Mouse (Mus musculus) forebrain, embryonic 15.5 days (tissue): Measurements from ENCODE around the gene Trim7. TPM values are rescaled to one million over a fixed set of nuclear protein-coding genes. Genes with fewer than 3 reads are reported as not detected.
"Not testable (repeated sequence)": the region's sequence is repeated elsewhere in the genome, so short reads cannot be mapped to it uniquely, and the experiment has no call there.

ENCODE experiments used
- ATAC-seq: fragments of 200-750 bp; cut with Nextera tagmentation; replicated peaks from 2 replicates; pipeline ENCODE4 v1.8.0; 2017; ENCODE audit warnings: mild to moderate bottlenecking, moderate TSS enrichment, moderate library complexity
- H3K27ac ChIP-seq: fragments of 300-500 bp; sonication (generic); replicated peaks from 2 replicates; pipeline ENCODE4 v1.5.1; 2015; ENCODE audit warnings: mild to moderate bottlenecking, inconsistent platforms
- H3K27me3 ChIP-seq: fragments of 300-500 bp; sonication (generic); 2 replicates; pipeline ENCODE4 v1.6.1; 2015; ENCODE audit warnings: inconsistent platforms
- H3K36me3 ChIP-seq: fragments of 300-500 bp; sonication (generic); 2 replicates; pipeline ENCODE4 v1.6.1; 2015; ENCODE audit warnings: mild to moderate bottlenecking, inconsistent platforms
- H3K4me1 ChIP-seq: fragments of 300-500 bp; sonication (generic); 2 replicates; pipeline ENCODE4 v1.6.1; 2015; ENCODE audit warnings: inconsistent platforms
- H3K4me2 ChIP-seq: fragments of 300-500 bp; sonication (generic); replicated peaks from 2 replicates; pipeline ENCODE4 v1.6.1; 2015; ENCODE audit warnings: mild to moderate bottlenecking, inconsistent platforms
- H3K4me3 ChIP-seq: fragments of 300-500 bp; sonication (generic); 2 replicates; pipeline ENCODE4 v1.5.1; 2015; ENCODE audit warnings: mild to moderate bottlenecking, inconsistent platforms
- H3K9ac ChIP-seq: fragments of 300-500 bp; sonication (generic); replicated peaks from 2 replicates; pipeline ENCODE4 v1.6.1; 2015; ENCODE audit warnings: mild to moderate bottlenecking, inconsistent platforms
- H3K9me3 ChIP-seq: fragments of 300-500 bp; sonication (generic); 2 replicates; pipeline ENCODE4 v1.6.1; 2016; ENCODE audit warnings: inconsistent platforms
- WGBS: fragments of 180-500 bp; shearing (Covaris S2); methylation state at CpG from one replicate; pipeline ENCODE4 v1.1.7; 2015; ENCODE audit warnings: mixed read lengths; 5-methylcytosine and 5-hydroxymethylcytosine counted together
- polyA plus RNA-seq: library from polyadenylated mRNA; unstranded; fragments of >200 nt; fragmentation: Nextera tagmentation; extraction: Ambion mirVana; gene quantifications from 2 replicates; pipeline ENCODE4 v1.2.1, GENCODE M21; 2015

Gene Trim7
- polyA plus RNA-seq, 1 experiment from 2014 or later, result 1.7 TPM

GRCm38 (mm10) chr11:48845244-48845815, 19.4 kb downstream of the Trim7 start:
- no peaks in the 10 kb centered on the region for H3K4me1 ChIP-seq
- H3K36me3 ChIP-seq, result no peaks in the 10 kb centered on the region
- no peak overlapping the region for H3K27ac ChIP-seq
- H3K27me3 ChIP-seq, result no peaks in the 10 kb centered on the region
- WGBS, result 44% methylated on average over 13 of the region's 13 CpGs
- H3K4me2 ChIP-seq, result no peak overlapping the region
- no peak overlapping the region for H3K9ac ChIP-seq
- H3K4me3 ChIP-seq, result no peak overlapping the region
- ATAC-seq, result no peak
- H3K9me3 ChIP-seq, result no peaks in the 10 kb centered on the region

GRCm38 (mm10) chr11:48846362-48846761, 20.4 kb downstream of the Trim7 start:
- 81% methylated on average over 2 of the region's 2 CpGs for WGBS
- not testable (repeated sequence) for H3K27me3 ChIP-seq, H3K4me1 ChIP-seq, H3K4me2 ChIP-seq, H3K36me3 ChIP-seq, H3K27ac ChIP-seq, ATAC-seq, H3K9ac ChIP-seq, H3K9me3 ChIP-seq, H3K4me3 ChIP-seq

- no peak for ATAC-seq
- no peak overlapping the region for H3K9ac ChIP-seq
- no peaks in the 10 kb centered on the region for H3K27me3 ChIP-seq
- no peak overlapping the region for H3K27ac ChIP-seq
- no peaks in the 10 kb centered on the region for H3K9me3 ChIP-seq
- 71% methylated on average over 5 of the region's 5 CpGs for WGBS
- H3K4me3 ChIP-seq, result no peak overlapping the region
- no peaks in the 10 kb centered on the region for H3K36me3 ChIP-seq
- no peak overlapping the region for H3K4me2 ChIP-seq
- no peaks in the 10 kb centered on the region for H3K4me1 ChIP-seq
Observed at GRCm38 (mm10) chr11:48846881-48847280, 20.9 kb downstream of the Trim7 start.

GRCm38 (mm10) chr11:48850240-48850639, 24.3 kb downstream of the Trim7 start:
- no peak for ATAC-seq
- H3K27me3 ChIP-seq, result no peaks in the 10 kb centered on the region
- no peaks in the 10 kb centered on the region for H3K36me3 ChIP-seq
- no peak overlapping the region for H3K4me3 ChIP-seq
- WGBS, result 50% methylated on average over 2 of the region's 2 CpGs
- H3K9me3 ChIP-seq, result no peaks in the 10 kb centered on the region
- H3K4me2 ChIP-seq, result no peak overlapping the region
- H3K9ac ChIP-seq, result no peak overlapping the region
- H3K4me1 ChIP-seq, result peaks cover 27% of the 10 kb centered on the region
- no peak overlapping the region for H3K27ac ChIP-seq

- 85% methylated on average over 4 of the region's 4 CpGs for WGBS
- H3K4me3 ChIP-seq, result no peak overlapping the region
- no peaks in the 10 kb centered on the region for H3K27me3 ChIP-seq
- no peak overlapping the region for H3K27ac ChIP-seq
- peaks cover 30% of the 10 kb centered on the region for H3K4me1 ChIP-seq
- H3K9ac ChIP-seq, result no peak overlapping the region
- no peak for ATAC-seq
- no peak overlapping the region for H3K4me2 ChIP-seq
- H3K9me3 ChIP-seq, result no peaks in the 10 kb centered on the region
- no peaks in the 10 kb centered on the region for H3K36me3 ChIP-seq
Observed at GRCm38 (mm10) chr11:48851270-48851995, 25.5 kb downstream of the Trim7 start.

GRCm38 (mm10) chr11:48852190-48852589, 26.2 kb downstream of the Trim7 start:
- Histone ChIP-seq H3K9ac (no peak overlapping the region), H3K4me3 (peak overlapping the region; percentile 64), H3K9me3 (no peaks in the 10 kb centered on the region), H3K36me3 (no peaks in the 10 kb centered on the region), H3K27ac (no peak overlapping the region), H3K4me1 (peaks cover 31% of the 10 kb centered on the region), H3K27me3 (no peaks in the 10 kb centered on the region), H3K4me2 (peak overlapping the region; percentile 83; the same call in 1 of the 2 replicates)
- ATAC-seq, result no peak
- 73% methylated on average over 4 of the region's 4 CpGs for WGBS

- peak overlapping the region; percentile 56 for H3K27ac ChIP-seq
Observed at GRCm38 (mm10) chr11:48852624-48853473, 26.9 kb downstream of the Trim7 start.

GRCm38 (mm10) chr11:48853474-48854180, 27.7 kb downstream of the Trim7 start:
- peak overlapping the region; percentile 83 for H3K4me2 ChIP-seq
- ATAC-seq, result peak; percentile 54
- WGBS, result under 1% methylated on average over 31 of the region's 31 CpGs
- H3K4me1 ChIP-seq, result peaks cover 44% of the 10 kb centered on the region
- H3K27ac ChIP-seq, result peak overlapping the region; percentile 56
- H3K27me3 ChIP-seq, result 0 out of 2 replicates have a peak, but pooled peaks cover 4% of the 10 kb centered on the region
- no peaks in the 10 kb centered on the region for H3K36me3 ChIP-seq
- no peaks in the 10 kb centered on the region for H3K9me3 ChIP-seq
- H3K4me3 ChIP-seq, result peak overlapping the region; percentile 64
- H3K9ac ChIP-seq, result peak overlapping the region; percentile 51

More at GRCm38 (mm10) chr11:48852624-48853473, 26.9 kb downstream of the Trim7 start:
- Histone ChIP-seq H3K4me2 (peak overlapping the region; percentile 83), H3K4me1 (peaks cover 36% of the 10 kb centered on the region), H3K9ac (peak overlapping the region; percentile 51), H3K9me3 (no peaks in the 10 kb centered on the region), H3K36me3 (no peaks in the 10 kb centered on the region), H3K4me3 (peak overlapping the region; percentile 64), H3K27me3 (no peaks in the 10 kb centered on the region)
- ATAC-seq, result peak; percentile 24
- WGBS, result 9% methylated on average over 23 of the region's 23 CpGs

GRCm38 (mm10) chr11:48859014-48859413, 33.1 kb downstream of the Trim7 start:
- H3K9me3 ChIP-seq, result no peaks in the 10 kb centered on the region
- H3K27ac ChIP-seq, result no peak overlapping the region
- peaks cover 33% of the 10 kb centered on the region for H3K4me1 ChIP-seq
- H3K9ac ChIP-seq, result peak overlapping the region; percentile 37; the same call in 1 of the 2 replicates
- H3K4me3 ChIP-seq, result peak overlapping the region; percentile 64
- 0 out of 2 replicates have a peak, but pooled peaks cover 8% of the 10 kb centered on the region for H3K27me3 ChIP-seq
- no peaks in the 10 kb centered on the region for H3K36me3 ChIP-seq
- no peak for ATAC-seq
- H3K4me2 ChIP-seq, result peak overlapping the region; percentile 83
- WGBS, result 0% methylated on average over 6 of the region's 6 CpGs

GRCm38 (mm10) chr11:48862784-48863319, 36.9 kb downstream of the Trim7 start:
- WGBS, result 84% methylated on average over 1 of the region's 1 CpGs
- no peak overlapping the region for H3K9ac ChIP-seq
- no peaks in the 10 kb centered on the region for H3K36me3 ChIP-seq
- no peak overlapping the region for H3K4me2 ChIP-seq
- H3K4me1 ChIP-seq, result peaks cover 11% of the 10 kb centered on the region
- no peak overlapping the region for H3K27ac ChIP-seq
- no peak for ATAC-seq
- no peak overlapping the region for H3K4me3 ChIP-seq
- 0 out of 2 replicates have a peak, but pooled peaks cover 8% of the 10 kb centered on the region for H3K27me3 ChIP-seq
- no peaks in the 10 kb centered on the region for H3K9me3 ChIP-seq

- Histone ChIP-seq H3K4me1 (peaks cover 1% of the 10 kb centered on the region), H3K9ac (no peak overlapping the region), H3K4me3 (no peak overlapping the region), H3K36me3 (no peaks in the 10 kb centered on the region), H3K4me2 (no peak overlapping the region), H3K27ac (no peak overlapping the region), H3K27me3 (0 out of 2 replicates have a peak, but pooled peaks cover 4% of the 10 kb centered on the region), H3K9me3 (no peaks in the 10 kb centered on the region)
- ATAC-seq, result no peak
- 89% methylated on average over 3 of the region's 3 CpGs for WGBS
Observed at GRCm38 (mm10) chr11:48863808-48864207, 37.9 kb downstream of the Trim7 start.
